Mouse (Mus musculus): ENCODE measurements around the gene Oscp1.

DNA sequence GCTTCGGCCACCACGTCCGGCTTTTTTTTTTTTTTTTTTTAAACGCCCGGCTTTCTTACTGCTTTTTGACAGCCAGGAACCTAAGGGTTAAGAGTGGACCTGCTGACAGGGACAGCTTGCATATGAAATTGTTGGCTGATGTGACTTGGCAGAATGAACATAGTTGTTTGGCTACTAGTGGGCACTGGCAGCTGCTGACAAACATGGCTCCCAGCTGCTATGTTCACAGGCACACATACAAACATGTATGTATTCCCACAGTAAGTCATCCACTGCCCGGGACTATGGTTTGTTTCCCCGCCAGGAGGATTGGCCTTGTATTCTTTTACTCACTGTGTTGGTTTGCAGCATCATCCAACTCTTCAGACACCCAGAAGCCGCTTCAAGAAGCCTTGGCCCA lies 58.8 kb downstream of the Oscp1 start:
- TF ChIP-seq CTCF (IDR thresholded peaks at IDR 0.05) (no peak), EP300 (IDR thresholded peaks at IDR 0.05) (no peak)
